Mouse (Mus musculus): Measurements from ENCODE around the gene Kng1.
"Not testable (repeated sequence)": the region's sequence is repeated elsewhere in the genome, so short reads cannot be mapped to it uniquely, and the experiment has no call there.

Gene Kng1

DNA sequence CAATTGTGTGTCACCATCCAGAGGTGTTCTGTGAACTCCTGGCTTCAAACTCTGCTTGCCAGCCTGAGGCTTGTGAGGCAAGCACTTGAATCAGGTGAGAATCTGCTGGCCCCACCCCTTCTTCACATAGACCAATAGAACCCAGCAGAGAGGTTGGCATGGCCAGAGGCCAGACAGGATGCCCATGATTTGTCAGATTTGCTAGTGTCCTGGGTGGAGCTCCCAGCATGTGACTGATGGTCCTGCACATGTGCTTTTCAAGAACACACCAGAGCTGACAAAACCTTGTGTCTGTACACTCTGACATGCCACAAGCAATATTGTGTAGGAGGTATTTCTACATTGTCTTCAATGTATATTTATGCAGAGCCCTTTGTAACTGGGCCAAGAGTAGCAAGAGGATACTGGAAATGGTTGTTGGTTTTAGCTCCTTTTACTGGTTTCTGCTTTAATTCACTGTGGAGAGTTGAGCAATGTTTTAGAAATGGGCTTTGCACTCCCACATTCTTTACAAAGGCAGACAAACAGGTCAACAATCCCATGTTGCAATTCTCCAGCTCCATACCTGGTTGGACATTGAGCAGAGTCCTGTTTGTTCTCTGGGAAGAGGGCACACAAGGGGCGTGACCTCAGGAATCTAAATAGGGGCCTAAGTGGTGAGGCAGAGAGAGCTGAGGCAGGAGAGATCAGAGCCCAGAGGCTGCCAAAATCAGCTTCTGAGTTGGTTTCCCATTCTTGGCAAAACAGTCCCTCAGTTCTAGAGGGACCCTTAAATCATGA is at the start of gene Kng1:
TSS of gene Kng1 (plus strand) at position 198 of the 780 bp plus-strand sequence.
- DNase-seq (ENCODE audit: low read depth, low spot score) = not testable (repeated sequence)

DNA sequence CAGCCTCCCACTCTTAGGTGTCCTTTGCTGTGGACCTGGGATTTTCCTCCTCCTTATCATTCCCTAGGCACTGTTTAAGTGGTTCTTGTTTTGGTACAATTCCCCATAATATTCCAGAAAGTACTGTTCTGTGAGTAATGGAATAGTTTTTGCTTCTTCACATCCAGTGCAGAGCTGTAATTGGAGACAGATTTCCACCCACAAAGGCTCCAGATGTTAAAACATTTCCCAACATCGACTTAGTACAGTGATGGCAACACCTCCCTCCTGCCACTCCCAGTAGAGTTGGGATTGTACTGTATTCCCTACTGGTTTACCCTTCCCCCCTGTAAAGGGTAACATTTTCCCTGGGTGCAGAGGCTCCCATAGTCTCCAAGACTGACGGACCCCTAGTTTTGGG is 43.9 kb upstream of the Kng1 start:
- DNase-seq (ENCODE audit: low read depth, low spot score) = peak; percentile 51

DNA sequence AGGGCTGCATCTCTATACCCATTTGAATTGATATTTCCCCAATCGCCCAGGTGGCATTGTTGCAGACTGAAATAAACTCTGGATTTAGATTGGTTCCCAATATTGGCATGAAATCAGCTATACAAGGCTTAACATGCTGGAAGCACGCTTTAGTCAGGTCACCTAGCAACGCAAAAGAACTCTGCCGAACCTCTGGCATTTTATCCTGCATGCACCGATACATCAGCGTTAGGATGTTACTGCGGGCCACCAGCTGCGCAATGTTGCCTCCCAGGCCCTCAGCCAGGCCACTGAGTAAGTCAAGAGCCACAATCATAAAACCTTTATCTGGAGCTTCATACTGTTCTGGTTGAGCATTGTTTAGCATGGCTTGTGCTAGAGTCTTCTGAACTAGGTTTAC is 43.0 kb upstream of the Kng1 start:
- not testable (repeated sequence) for DNase-seq (ENCODE audit: low read depth, low spot score)

DNA sequence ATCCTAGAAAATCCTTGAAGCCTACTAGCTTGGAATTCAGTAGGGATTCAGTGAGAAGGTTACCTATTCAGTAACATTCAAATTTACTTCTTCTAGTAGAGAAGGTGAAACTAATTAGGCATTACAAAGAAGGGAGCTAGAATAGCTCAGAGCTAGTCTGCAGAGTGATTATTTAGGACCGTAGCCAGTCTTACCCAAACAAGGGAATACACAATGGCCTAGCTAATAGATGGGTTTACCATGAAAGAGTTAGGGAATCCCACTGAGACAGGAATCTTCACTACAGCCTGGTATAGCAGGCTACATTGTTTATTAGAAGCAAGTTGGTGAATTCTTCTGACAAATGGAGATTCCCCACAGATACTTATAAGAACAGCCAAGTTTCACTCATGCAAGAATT is 37.1 kb upstream of the Kng1 start:
- DNase-seq (ENCODE audit: low read depth, low spot score) = not testable (repeated sequence)

DNA sequence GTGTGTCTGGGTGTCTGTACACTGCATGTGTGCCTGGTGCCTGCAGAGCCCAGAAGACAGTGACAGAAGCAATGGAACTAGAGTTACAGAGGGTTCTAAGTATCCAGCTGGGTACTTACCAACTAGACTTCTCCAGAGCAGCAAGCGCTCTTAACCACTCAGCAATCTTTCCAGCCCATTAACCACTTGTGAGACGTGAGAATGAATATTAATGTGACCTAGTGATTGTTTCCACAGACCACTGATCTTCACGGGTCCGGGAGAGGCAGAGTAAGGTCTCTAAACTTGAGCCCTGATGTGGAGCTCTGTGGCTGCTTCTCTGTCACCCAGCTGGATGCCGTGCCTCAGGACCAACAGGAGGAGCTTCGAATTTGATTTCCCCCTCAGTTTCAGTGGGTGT is 32.6 kb upstream of the Kng1 start:
- DNase-seq (ENCODE audit: low read depth, low spot score) = no peak

DNA sequence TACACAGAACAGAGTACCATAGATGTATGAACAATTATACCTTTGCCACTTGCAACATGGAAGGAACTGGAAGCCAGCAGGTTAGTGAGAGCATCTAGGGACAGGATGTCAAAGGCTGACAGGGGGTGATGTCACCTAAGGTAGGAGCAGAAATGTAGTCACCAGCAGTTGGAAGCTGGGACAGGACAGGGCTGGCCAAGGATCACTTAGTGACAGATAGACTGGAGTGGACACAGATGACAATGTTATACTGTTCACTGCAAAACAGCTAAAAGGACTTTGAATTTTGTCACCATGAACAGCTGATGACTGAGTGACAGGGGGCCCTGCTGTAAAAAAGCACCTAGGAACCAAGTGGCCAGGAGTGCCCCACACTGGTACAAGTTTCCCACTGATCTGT is 31.1 kb upstream of the Kng1 start:
- no peak for DNase-seq (ENCODE audit: low read depth, low spot score)

DNA sequence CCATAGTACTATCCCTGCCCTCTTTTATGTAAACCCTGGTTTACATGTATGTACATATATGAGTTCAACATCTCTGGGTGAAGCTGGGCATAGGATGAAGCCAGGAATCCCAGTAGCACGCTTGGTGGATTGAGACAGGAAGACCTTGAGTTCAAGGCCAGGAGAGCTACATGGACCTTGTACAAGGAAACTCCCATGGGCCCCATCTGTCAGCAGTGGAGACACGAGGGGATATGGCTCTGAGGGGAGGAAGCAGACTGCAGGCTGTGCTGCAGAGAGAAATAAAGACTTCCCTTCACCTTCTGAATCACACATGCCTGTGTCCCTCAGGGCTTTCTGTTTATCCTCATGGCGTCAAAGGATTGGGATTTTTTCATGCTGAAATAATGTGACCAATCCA is 30.3 kb upstream of the Kng1 start:
- not testable (repeated sequence) for DNase-seq (ENCODE audit: low read depth, low spot score)

DNA sequence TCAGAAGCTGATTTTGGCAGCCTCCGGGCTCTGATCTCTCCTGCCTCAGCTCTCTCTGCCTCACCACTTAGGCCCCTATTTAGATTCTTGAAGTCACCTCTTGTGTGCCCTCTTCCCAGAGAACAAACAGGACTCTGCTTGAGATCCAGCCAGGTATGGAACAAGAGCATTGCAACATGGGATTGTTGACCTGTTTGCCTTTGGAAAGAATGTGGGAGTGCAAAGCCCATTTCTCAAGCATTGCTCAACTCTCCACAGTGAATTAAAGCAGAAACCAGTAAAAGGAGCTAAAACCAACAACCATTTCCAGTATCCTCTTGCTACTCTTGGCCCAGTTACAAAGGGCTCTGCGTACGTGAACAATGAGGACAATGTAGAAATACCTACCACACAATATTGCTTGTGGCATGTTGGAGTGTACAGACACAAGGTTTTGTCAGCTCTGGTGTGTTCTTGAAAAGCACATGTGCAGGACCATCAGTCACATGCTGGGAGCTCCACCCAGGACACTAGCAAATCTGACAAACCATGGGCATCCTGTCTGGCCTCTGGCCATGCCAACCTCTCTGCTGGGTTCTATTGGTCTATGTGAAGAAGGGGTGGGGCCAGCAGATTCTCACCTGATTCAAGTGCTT is 28.6 kb upstream of the Kng1 start, which contains the start of gene Kng2:
TSS of gene Kng2 (minus strand) at position 517 of the 635 bp plus-strand sequence.
- DNase-seq (ENCODE audit: low read depth, low spot score) = not testable (repeated sequence)

DNA sequence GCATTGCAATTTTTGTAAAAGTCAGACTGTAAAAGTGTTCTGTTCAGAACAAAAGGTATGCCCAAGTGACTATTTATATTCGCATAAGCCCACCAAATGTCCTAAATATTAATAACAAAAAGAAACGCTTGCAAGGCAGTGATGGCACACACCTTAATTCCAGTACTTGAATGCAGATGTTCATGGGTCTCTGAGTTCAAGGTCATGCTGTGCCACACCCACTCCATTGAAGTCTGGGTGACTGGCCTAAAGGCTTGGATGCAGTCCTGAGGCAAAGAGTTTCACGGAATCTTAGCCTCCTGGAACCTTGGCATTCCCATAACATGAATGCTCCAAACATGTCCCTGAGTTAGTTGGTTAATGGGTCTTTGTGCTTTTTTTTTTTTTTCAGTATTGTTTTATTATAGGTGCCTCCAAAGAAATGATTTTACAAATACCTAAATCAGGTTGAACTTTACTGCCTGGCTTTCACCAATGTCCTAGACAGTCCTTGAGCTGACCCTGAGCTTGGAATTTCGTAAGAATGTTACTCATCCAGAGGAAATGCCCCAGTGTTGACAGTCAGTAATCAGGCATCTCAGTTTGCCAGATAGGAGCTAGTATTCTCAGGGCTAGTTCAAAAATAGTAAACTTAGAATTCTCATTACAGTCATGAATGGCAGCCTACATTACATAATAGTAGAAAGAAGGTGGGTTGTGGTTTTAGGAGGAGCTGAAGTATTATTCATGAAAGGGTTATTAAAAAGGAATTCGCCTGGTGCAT is 26.8 kb upstream of the Kng1 start:
- DNase-seq (ENCODE audit: low read depth, low spot score) = peak; percentile 55

DNA sequence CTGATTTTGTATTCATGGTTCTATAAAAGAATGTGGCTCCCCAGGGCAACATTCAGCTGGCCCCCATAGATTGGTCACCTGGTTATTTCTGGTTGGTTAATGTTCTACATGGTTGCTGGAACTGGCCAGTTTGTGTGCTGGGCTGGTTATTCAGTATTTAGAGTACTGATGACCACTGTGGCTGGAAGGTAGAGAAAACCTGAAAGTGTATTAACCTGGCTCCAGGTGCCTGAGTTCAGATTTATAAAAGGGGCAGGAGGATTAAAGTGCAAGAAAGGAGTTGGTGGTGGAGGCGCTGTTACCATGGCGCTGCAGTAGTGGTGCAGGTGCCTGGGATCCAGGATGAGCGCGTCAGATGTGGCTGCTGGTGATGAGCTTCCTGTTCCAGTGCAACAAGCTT is 24.0 kb upstream of the Kng1 start:
- DNase-seq (ENCODE audit: low read depth, low spot score) = no peak

DNA sequence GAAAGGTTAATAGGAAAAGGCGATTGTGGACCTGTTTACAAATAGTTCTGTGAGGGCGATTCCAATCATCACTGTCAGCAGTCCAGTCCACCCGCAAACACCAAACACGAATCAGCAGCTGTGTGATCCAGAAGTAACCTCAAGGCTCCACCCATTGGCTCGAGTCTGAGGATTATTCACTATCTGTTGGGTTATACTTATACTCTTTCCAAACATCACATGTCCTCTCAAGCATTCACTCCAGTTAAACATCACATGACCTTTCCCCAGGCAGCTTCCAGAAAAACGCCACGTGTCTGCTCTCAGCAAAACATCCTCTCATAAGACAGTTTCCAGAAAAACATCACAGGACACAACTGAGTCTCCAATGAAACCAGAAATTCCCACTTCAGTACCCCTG is 19.9 kb upstream of the Kng1 start:
- DNase-seq (ENCODE audit: low read depth, low spot score) = peak; percentile 12

DNA sequence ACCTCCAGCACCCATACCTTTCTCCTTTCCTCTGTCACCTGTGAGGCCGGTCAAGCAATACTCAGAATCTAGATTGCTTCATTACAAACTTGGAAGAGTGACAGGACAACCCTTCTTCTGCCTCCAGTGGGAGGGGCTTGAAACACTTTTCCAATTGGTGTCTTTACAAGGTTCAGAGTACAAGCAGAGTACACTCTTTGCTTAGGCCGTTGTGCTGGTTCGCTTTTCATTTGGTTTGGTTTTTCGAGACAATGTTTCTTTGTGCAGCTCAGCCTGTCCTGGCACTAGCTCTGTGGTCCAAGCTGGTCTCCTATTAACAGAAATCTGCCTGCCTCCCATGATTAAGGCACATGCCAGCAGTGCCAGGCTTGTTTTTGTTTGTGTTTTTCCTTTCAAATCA is 18.4 kb upstream of the Kng1 start:
- no peak for DNase-seq (ENCODE audit: low read depth, low spot score)

DNA sequence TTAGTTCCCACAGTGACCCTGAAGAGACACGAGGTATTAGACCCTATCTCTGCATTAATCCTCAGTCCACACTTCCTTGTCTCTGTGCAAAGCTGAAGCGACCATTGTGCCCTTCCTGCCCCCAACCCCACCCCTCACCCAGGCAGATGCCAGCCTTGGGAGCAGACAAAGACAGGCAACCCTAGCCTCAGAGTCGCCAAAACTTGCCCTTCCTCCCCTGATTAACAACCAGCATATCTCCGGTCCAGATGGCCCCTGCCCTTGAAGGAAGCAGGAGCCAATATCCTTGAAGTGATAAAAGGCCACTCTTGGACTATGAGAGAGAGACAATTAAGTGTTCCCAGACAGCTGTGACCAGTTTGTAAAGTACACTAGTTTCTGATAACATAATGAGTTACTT is 16.8 kb upstream of the Kng1 start:
- DNase-seq (ENCODE audit: low read depth, low spot score) = no peak

DNA sequence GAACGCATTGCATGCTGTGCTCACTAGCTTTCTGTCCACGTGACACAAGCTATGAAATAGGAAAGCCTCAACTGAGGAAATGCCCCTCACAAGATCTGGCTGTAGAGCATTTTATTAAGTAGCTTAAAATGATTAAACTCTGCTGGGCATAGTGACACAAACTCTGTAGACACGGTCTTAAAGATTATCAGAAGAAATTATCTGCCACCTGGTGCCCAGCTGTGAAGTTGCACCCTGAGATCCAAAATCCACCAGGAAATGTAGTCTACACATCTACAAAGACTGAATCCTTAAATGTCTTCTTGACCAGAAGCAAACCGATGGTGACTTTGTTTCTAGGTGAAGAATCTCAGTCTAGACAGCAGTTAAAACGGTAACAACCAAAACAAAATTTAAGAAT is 11.3 kb upstream of the Kng1 start:
- peak; percentile 72 for DNase-seq (ENCODE audit: low read depth, low spot score)

DNA sequence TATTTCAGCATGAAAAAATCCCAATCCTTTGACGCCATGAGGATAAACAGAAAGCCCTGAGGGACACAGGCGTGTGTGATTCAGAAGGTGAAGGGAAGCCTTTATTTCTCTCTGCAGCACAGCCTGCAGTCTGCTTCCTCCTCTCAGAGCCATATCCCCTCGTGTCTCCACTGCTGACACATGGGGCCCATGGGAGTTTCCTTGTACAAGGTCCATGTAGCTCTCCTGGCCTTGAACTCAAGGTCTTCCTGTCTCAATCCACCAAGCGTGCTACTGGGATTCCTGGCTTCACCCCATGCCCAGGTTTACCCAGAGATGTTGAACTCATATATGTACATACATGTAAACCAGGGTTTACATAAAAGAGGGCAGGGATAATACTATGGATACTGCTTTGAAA is 2.0 kb downstream of the Kng1 start:
- not testable (repeated sequence) for DNase-seq (ENCODE audit: low read depth, low spot score)

DNA sequence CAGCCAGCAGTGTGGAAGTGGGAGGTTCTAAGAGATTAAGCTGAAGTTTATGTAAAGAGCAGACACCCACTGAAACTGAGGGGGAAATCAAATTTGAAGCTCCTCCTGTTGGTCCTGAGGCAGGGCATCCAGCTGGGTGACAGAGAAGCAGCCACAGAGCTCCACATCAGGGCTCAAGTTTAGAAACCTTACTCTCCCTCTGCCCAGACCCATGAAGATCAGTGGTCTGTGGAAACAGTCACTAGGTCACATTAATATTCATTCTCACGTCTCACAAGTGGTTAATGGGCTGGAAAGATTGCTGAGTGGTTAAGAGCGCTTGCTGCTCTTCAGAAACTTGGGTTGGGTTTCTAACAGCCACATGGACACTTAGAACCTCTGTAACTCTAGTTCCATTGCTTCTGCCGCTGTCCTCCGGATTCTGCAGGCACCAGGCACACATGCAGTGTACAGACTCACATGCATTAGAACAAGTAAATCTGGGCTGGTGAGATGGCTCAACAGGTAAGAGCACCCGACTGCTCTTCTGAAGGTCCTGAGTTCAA is 3.2 kb downstream of the Kng1 start:
- not testable (repeated sequence) for DNase-seq (ENCODE audit: low read depth, low spot score)

DNA sequence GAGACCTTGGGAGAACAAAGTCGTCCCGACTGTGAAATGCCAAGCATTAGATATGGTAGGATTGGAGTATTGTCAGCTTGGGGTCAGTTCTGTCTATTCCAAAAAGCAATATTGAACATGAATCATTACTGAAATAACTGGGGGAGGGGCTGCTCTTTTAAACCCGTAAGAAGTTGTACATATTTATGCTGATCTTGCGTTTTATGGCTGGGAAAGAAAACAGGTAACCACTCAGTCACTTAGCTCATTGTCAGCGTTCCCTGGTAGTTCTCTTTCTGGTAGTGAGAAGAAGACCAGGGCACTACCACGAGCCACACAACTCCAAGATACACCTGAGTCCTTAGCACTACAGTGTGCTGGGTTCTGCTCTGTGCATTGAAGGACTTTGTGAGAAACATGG is 19.9 kb downstream of the Kng1 start:
- DNase-seq (ENCODE audit: low read depth, low spot score) = not testable (repeated sequence)

DNA sequence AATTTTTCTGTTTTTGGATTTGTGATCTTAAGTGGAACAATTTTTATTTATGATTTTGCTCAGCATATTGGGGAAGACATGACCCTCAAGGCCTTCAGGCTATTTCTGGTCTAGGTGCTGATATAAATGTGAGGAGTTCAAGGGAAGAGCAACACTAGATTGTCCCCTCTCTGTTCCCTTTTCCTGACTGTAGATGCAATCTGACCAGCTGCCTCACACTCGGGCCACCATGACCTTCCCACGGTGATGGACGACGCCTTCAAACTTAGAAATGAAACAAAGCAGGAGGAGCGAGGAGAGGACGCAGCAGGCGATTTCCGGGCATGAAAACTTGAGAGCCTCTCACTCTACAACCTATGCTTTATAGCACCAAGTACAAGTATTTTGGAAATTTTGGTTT is 29.5 kb downstream of the Kng1 start:
- not testable (repeated sequence) for DNase-seq (ENCODE audit: low read depth, low spot score)

DNA sequence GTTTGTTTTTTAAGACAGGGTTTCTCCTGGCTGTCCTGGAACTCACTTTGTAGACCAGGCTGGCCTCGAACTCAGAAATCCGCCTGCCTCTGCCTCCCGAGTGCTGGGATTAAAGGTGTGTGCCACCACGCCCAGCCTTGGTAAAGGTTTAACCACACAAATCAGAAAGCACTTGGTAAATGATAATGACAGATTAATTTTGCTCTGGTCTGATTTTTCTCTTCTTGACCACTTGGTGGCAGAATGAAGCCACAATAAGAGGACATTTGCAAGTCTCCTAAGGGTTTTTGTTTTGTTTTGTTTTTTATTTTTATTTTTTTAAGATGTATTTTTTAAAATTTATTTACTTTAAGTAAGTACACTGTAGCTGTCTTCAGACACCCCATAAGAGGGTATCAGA is 30.0 kb downstream of the Kng1 start:
- peak; percentile 64 for DNase-seq (ENCODE audit: low read depth, low spot score)

DNA sequence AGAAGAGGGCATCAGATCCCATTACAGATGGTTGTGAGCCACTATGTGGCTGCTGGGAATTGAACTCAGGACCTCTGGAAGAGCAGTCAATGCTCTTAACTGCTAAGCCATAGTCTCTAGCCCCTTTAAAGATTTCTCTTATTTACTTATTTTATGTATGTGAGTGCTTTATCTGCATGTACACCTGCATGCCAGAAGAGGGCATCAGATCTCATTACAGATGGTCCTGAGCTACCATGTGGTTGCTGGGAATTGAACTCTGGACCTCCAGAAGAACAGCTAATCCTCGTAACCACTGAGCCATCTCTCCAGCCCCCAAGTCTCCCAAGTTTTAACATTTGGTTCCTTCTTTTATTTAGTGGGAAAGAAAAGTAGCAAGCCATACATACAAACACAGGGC is 30.8 kb downstream of the Kng1 start:
- DNase-seq (ENCODE audit: low read depth, low spot score) = peak; percentile 16

DNA sequence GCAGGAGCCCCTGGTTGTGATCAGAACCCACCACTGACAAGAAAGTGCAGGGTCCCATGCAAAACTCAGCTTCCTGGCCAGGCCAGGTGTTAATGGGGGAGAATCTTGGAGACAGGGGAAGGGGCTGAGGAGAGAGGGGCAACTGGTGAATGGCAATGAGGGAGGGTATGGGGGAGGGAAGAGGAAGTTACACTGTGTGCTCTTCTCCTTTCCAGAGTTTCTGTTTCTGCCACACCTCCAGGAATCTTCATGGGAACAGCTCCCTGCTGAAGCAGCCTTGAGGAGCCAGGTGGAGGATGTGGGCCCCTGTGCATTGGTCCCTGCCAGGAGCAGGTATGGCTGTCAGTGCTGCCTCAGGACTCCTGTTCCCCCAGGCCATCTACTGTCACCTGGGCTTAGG is 33.7 kb downstream of the Kng1 start:
- DNase-seq (ENCODE audit: low read depth, low spot score) = not testable (repeated sequence)

DNA sequence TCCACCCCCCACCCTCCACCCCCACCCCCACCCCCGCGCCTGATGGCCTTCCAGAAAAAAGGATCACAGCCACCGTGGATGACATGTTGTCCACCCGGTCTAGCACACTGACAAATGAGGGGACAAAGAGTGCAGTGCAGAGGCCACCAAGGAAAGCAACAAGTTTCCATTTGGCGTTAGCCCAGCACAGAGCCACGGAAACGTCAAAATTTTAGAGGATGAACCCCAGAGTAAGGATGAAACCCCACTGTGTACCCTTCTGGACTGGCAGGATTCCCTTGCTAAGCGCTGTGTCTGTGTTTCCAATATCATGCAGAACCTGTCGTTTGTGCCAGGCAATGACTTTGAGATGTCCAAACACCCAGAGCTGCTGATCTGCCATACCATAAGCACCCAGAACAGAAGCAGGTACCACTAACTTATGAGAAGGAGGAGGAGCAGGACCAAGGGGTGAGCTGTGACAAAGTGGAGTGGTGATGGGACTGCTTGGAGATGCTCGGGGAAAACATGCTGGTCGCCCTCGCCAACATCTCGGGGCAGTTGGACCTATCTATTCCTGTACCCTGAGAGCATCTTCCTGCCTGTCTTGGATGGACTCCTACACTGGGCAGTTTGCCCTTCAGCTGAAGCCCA is 35.8 kb downstream of the Kng1 start:
- DNase-seq (ENCODE audit: low read depth, low spot score) = no peak
